Mouse (Mus musculus) testis, adult 2 months (tissue): ENCODE data around the gene Lrrc28.
A peak's percentile ranks its signal among the peaks of the same experiment; 100 is the strongest.

ENCODE experiments used
- CTCF ChIP-seq: fragments of 200-500 bp; IDR thresholded peaks from 2 replicates; pipeline ENCODE4 v1.5.1; 2012; ENCODE audit warnings: low read depth, mild to moderate bottlenecking, inconsistent platforms, low read length, moderate library complexity; ENCODE audit not compliant: control insufficient read depth, insufficient read depth, insufficient replicate concordance
- POLR2A ChIP-seq: fragments of 200-500 bp; IDR thresholded peaks from 2 replicates; pipeline ENCODE4 v1.6.1; 2012; ENCODE audit warnings: low read depth, mild to moderate bottlenecking, inconsistent platforms, low read length, moderate library complexity; ENCODE audit not compliant: control insufficient read depth

GRCm38 (mm10) chr7:67658110-67658509 lies 13.0 kb upstream of the Lrrc28 start:
- TF ChIP-seq POLR2A (no peak), CTCF (peak; percentile 57; the same call in 1 of the 2 replicates)
